Mouse (Mus musculus) common myeloid progenitor, adult 5-6 weeks (primary cell): ENCODE measurements around the gene Tmcc2. TPM values are rescaled to one million over a fixed set of nuclear protein-coding genes. Genes with fewer than 3 reads are reported as not detected.
A peak's percentile ranks its signal among the peaks of the same experiment; 100 is the strongest.

Experiments used
- ATAC-seq: replicated peaks from 2 replicates; pipeline ENCODE4 v1.8.0; 2016; ENCODE audit warnings: low read depth, mild to moderate bottlenecking, moderate TSS enrichment, inconsistent platforms; ENCODE audit not compliant: poor library complexity, severe bottlenecking
- total RNA-seq: library from RNA; stranded (forward); fragments of 200-1000, 187-1606 nt; gene quantifications from 2 replicates; pipeline ENCODE4 v1.2.3, GENCODE M21; 2017

Tmcc2 gene
- total RNA-seq, 1 experiment from 2014 or later: 14.4 TPM

DNA sequence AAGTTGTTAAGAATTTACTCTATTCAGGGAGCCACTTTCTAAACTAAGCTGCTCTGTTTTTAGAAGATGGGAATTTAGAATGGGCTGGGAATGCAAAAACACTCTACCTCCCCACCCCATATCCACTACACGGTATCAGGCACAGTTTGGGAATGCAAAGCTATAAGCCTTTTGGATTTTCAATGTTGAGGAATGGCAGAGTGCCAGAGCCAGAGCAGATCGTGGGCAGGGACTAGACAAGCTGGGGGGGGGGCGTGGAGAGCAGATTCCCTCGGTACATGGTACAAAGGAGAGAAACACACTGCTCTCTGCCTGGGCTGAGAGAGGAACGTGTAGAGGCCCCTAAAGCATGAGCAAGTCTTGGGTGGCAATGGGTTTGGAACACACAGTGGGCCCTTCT lies 1.8 kb upstream of the Tmcc2 start:
- ATAC-seq: no peak

DNA sequence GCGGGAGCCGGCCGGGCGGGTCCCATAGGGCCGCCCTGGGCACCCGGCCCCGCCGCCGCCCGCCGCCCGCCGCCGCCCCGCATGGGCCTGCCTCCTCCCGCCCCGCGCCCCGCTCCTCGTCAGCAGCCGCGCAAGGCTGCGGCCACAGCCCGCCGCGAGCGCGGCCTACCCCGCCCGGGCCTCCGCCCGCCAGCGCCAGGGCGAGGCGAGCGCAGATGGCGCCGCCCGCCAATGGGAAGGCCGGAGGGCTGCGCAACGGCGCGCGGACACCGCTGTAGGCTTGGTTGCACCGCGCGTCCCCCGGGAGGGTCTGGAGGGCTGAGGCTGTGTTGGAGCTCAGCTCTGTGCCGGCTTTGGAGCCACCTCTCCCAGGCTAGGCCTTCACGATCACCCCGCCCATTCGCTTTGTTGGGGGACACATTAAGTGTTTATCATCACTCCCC lies 520 bp upstream of the Tmcc2 start:
- peak; percentile 35 for ATAC-seq

DNA sequence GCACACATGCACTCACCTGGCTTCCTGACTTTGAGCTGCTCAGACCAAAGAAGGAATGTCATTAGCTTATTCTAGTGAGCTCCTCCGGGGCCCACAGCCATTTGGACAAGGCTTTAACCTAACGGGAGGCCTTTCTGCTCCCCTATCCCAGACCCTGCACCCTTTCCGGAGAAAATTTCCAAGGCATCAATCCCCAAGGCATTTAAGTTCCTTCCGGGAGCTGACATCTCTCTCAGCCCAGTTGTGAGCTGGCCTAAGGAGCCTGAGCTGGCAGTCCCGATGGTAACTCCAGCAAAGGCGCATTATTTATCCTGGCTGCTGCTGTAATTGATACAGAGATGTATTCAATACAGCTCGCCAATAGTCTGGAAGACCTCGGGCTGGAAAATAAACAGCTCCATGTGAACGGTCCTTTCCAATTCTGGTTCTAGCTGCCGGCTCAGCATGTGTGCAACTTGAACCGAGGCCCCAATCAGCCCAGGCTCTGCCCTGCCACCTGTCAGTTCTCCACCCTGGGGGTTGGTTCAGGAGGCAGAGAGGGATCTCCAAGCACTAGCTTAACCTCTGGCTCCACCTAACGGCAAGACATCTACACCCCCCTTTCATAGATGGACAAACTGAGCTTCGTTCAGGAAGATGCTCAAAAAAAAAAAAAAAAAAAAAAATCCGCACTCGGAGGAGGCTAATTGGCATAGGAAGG lies 1.0 kb downstream of the Tmcc2 start:
- ATAC-seq: peak; percentile 69

DNA sequence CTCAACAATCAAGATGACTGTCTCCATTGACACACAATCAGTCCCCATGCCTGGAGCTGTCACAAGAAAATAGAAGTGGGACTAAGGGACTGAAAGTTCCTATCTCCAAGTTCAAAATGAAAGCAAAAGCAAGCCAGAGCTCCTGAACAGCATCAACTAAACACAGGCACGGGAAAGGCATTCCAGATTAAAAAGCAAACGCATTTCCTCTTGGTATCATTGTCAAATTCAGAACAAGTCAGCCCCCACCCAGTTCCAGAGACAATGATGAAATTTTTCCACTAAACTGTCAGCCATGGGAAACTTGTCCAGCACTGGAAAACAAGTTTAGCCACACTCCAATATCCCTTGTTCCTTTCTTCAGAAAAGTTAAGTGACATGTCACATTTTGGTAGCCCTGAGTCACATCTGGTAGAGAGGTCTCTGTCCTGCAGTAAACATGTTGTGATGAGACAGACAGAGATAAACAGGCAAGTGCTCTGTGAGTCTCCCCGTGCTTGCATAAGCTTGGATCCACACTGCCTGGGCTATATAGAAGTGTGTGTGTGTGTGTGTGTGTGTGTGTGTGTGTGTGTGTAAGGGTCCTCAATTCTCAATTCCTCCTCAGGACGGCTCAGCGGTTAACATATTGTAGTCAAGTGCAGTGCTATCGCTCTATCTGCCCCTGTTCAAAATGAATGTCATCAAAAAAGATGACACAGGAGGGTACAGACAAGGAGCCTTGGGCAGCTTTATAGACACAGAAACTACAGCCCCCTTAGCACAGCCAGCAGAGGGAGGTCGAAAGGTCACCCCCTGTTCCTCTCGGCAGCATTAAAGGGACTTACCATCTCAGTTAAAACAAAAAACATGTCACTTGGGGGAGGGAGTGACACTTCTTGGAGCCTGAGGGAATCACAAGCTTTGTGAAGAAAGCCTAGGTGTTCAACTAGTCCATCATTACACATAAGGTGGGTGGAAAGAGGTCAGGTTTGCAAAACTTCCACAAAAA lies 2.0 kb downstream of the Tmcc2 start:
- ATAC-seq: no peak

DNA sequence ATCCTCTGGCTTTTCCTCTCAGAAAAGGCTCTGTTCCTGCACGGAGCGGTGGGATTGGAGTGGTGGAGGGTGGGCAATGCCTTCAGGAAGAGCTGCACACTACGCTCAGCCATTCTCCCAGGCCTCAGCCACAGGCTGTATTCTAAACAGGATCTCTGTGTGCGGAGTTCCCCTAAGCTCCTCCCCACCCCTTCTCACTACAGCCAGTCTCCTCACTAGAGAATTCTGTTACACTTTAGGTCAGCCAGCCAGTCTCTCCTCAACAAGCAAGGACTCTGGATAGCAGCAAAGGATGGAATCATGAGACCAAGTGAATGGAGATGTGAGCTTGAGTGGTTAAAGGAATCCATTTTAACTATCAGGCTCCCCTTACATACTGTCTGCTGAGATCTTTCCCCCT lies 3.1 kb downstream of the Tmcc2 start:
- 0 out of 2 replicates have a peak, but pooled peaks have one; percentile 15 for ATAC-seq

DNA sequence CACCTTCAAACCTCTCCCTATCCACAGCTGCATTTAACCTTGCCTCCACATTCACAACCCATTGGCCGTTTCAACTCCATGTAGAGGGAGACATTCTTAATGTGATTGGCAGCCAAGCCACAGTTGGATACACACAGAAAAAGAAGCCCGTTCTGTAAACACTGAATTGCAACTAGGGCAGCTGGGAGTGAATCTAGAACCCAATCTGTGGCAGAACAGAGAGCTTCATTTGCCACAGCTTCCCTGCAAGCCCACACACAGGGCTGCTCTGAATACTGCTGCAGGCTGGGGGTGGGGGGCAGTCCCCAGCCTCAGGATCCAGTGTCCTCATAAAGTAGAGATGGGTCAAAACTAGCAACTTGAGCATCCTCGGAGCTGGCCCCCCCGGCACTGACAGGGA lies 4.8 kb downstream of the Tmcc2 start:
- ATAC-seq: no peak

DNA sequence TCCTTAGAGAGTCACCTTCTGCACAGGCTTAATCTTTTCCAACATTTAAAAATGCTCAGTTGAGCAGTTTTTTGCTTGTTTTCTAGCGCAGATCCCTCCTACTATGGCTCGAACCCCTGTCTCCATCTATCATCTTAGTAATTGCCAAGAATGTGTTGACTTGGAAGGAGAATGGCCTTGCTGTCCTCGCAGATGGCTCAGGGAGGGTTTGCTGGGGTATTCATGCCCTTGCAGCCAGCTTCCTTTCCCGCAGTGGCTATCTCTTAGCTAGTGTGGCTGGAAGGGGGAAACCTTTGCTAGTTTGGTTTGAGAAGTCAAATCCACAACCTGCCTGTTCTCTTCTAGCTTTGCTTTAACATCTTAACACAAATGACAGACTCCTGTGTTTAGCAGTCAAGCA lies 5.4 kb downstream of the Tmcc2 start:
- ATAC-seq: no peak

DNA sequence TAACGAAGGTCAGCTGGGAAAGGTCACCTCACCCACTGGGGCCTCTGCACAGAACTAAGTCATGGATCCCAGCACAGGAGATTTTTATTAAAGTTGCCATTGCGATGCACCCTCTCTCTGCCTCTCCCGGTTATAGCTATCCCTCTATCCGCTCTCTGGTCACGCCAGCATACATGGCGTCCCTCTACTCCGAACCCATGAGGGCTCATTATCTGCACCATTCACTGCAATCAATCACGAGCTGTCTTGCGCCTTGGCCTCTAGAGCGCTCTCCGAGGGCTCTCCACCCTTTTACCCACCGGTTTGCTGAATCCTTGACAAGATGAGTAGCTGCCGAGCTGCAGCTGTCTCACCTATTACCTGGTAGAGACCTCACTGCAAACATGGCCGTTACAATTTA lies 5.8 kb downstream of the Tmcc2 start:
- ATAC-seq: no peak

DNA sequence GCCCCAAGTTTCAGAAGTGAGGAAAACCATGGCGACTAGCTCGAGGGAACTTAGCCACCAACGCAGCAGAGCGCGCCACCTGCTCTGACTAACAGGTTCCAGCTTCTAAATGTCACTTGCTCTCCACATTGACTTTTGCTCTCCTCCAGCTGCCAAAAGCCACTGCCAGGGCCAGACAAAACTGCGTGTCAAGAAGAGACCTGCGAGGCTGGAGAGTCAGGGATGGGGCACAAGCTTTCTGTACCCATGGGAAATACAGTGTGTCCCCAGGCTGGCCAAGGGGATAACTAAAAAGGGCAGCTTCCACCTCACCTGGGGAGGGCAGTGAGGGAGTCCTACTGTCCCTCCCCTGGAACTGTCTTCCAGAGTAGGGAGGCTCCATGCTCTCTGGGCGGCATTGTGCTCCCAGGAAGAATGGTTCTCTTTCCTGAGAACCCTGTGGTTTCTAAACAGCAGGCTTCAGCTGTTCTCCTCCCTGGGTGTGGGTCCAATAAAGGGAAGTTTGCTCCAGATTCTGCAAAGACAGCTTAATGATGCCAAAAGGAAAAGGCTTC lies 7.0 kb downstream of the Tmcc2 start:
- no peak for ATAC-seq

DNA sequence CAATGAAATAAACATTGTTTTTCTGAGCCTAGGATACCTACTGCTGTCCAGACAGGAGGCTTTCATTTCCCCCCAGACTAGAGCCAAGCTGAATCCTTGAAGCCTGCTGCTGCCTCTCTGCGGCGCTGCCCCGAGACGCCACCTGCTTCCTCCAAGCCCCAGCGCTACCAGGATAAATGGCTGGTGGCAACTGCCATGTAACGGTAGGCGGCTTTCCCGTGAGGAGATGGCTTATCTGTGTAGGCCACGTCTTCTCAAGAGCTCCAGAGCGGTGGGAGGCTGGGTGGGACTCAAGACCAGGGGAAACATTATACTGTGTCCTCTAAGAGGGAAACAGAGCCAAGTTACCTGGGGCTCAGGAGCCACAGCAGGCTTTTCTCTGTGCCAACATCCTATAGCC lies 9.2 kb downstream of the Tmcc2 start:
- ATAC-seq: peak; percentile 63

DNA sequence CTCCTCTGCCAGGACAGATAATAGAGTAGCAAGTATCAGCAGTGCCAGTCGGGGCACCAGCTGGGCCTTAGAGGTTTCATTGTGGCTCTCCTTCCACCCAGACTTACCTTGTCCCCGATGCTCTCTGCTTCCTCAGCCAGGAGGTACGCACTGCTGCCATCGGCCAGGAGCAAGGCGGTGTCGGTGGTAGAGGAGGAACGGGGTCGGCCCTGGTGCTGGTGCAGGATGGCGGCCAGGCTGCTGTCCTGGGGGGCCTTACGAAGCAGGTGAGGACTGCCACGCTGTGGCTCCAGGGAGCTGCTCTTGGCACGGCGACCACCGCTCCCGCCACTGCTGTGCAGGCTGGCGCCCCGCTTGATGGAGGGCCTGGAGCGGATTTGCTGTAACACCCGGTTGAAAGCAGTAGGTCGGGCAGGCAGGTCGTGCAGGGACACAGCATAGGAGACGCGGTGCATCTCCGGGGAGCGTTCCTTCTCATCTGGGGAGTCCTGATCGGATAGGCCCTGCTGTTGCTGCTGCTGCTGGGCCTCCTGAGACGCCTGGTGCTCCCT lies 10.5 kb downstream of the Tmcc2 start:
- no peak for ATAC-seq

DNA sequence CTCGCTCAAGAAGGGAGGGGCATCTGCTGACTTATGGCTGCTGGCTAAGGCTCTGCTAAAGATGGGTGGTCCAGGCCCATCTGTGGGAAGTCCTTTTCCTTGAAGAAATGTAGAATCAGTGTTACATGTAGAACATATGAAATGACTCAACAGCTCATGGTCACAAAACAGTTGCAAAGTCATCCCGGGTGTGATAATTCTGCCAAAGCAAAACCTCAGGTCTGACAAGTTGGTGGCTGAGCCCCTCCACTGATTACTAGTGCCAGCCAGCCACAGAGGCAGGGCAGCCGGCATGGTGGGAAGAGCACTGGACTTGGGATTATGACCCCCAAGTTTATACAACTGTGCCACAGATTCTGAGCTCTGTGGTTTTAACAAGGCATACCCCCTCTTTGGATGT lies 13.3 kb downstream of the Tmcc2 start:
- peak; percentile 56 for ATAC-seq

DNA sequence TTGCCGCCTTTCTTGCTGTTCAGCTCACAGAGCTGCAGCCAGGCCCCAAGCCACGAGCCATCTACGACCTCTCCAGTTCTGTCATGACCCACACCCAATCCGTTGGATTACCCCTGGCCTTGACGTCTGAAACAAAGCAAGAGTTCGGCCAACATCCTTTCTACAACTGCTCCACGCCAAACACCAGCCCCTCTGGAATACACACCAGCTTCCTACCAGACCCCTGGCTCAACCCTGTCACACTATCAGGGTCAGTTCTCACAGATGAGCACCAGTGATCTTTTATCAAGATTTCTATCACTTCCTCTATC lies 14.1 kb downstream of the Tmcc2 start:
- ATAC-seq: no peak

DNA sequence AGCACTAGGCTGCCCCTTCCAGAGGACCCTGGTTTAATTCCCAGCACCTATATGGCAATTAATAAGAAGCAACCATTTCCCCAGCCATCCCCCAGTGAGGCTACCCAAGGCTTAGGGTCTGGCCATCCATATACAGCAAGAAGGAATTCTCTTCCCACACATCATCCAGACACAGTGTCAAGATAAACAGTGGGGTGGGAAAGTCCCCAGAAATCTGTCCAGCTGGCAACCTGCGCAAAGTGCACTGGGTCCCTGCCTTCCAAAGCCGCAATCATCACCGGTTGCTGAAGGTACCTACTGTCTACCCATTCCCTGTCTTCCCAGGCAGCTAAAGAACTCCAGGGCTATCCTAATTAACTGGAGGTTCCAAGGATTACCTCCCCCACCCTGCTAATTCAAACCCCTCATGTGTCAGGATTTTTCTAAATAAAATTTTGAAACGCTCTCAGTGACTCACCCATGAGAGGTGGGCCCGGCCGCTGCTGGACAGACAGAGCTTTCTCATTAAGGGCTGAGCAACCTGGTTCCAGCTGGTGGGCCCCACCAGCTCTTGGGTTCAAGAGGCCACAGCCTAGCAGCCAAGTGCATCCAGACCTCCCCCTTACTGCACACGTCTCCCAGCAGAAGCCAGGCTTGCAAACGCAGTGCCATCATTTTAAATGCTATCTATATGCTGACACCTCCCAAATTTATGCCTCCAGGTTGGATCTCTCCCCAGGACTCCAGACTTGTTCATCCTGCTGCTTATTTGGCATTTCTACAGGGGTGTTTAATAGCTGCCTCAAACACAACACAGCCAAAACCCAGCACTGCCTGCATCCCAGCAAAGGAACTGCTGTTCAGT lies 14.6 kb downstream of the Tmcc2 start:
- ATAC-seq: no peak

DNA sequence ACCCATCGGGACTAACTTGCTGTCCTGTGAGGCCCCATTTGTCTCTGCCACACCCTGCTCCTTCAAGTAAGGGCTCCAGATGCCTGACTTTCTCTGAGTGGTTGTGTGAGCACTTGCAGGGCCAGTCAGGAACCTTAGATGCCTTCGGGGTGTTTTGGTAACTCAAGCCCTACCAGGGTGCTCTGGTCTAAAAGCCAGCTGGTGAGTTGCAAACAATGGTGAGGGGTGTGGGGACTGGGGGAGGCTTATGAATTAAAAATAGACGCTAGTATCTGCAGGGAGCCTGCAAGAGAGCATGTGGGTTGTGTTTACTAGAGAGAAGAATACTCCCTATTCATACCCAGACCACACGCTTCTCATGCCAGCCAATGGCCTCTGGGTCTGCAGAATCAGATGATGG lies 15.8 kb downstream of the Tmcc2 start:
- ATAC-seq: no peak

DNA sequence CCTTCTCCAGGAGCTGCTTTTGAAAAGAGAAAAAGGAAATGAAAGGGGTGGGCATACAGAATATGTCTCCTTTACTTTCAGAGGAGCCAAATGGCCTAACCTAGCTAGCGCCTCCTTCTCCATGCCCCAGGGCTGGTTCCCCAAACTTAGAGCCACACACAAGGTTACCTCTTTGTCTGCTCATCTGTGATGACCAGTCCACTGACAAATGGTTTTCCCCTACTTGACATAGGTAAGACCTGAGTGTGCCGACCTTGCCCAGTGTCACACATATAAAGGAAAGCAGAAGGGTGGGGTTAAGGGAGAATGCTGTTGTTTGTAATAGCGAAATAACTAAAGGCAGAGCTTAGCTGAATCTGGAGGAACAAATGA lies 16.2 kb downstream of the Tmcc2 start:
- no peak for ATAC-seq

DNA sequence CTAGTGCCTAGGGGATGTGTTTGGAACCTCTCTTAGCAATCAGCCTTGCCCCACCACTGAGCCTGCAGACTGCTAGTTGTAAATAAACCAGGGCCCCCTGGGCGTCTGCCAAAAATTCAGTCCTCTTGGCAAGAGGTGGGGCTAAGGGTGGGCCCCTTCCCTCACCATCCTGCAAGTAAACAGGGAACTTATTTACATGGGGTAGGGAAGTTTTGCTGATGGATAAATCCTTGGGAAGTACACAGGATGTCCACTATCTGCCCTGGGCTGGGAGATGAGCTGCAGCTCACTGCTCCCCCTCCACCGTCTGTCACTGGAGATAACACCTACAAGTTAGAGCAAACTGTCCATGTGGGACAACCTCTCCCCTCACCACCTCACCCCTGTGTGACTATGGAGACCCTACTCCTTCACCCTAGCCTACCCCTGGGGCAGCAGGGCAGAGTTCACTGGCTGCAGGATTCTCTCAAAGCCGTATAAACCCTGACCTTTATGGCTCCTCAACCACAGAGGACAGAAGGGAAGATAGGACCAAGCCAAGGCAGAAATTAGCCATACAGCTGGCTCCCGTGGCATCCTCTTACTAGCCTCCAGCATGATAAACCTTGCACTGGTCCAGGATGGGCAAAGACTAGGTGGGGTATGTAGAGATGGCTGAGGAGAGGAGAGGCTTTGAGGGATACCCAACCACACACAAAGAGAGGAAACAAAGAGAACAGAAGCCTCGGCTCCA lies 16.8 kb downstream of the Tmcc2 start:
- 0 out of 2 replicates have a peak, but pooled peaks have one; percentile 5 for ATAC-seq

DNA sequence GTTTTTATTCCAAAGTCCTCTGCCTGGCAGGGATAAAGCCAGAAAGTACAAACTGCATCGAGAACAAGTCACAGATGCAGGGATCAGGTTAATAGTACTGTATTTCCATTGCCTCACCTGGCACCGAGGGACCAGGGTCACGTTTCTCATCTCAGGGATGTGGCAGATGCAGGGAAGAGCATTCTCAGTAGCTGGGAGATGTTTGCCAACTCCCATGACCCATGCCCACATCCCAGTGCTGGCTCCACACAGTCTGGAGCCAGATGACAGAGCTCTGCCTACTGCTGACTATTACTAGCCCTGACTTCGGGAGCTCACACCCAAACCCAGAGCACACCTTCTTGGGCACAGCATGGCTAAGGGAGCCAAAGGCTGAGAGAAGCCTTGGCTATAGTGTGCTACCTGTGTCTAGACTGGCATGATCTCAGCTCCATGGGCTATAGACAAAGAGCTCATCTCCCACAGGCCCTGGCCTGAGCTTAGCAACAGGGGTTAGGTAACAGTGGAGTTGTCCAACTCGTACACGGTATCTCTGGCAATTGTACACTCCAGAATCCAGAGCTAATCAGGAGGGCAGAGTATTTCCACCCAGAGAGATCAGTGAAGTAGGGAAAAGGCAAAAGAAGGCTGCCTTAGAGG lies 18.1 kb downstream of the Tmcc2 start:
- ATAC-seq: no peak

DNA sequence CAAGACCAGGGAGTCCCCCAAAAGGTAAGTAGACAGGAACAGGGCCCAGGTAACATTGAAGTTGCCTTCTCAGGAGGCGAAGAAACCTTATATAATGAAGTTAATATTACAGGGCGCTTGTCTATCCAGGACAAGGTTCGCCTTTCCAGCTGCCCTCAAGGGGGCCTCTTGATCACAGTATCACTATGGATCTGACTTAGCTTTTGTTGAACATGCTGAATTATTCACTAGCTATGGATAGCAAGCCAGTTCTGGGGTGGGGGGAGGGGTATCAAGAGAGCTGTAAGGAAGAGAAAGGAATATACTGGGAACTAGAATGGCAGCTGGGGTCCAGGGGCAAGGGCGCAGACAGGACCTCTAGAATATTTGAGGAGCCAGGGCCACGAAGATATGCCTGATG lies 18.7 kb downstream of the Tmcc2 start:
- ATAC-seq: no peak
